Mouse (Mus musculus) lung, postnatal 0 days (tissue): ENCODE measurements around the gene Alox5. TPM values are rescaled to one million over a fixed set of nuclear protein-coding genes. Genes with fewer than 3 reads are reported as not detected.
A peak's percentile ranks its signal among the peaks of the same experiment; 100 is the strongest.

ENCODE experiments used
- ATAC-seq: fragments of 200-750 bp; cut with Nextera tagmentation; 2 replicates; pipeline ENCODE4 v1.8.0; 2017; ENCODE audit warnings: moderate library complexity
- DNase-seq: peaks from one replicate; pipeline ENCODE4 v3.0.0-alpha.2; 2016; ENCODE audit warnings: low spot score
- H3K27ac ChIP-seq: fragments of 300-500 bp; sonication (generic); 2 replicates; pipeline ENCODE4 v1.5.1; 2014; ENCODE audit warnings: antibody characterized with exemption, mild to moderate bottlenecking, low read length, mixed read lengths
- H3K27me3 ChIP-seq: fragments of 300-500 bp; sonication (generic); replicated peaks from 2 replicates; pipeline ENCODE4 v1.6.1; 2014; ENCODE audit warnings: low read length, mixed read lengths; ENCODE audit not compliant: insufficient read depth
- H3K36me3 ChIP-seq: fragments of 300-500 bp; sonication (generic); 2 replicates; pipeline ENCODE4 v1.6.1; 2014; ENCODE audit warnings: low read length, mixed read lengths; ENCODE audit not compliant: insufficient read depth
- H3K4me1 ChIP-seq: fragments of 300-500 bp; sonication (generic); 2 replicates; pipeline ENCODE4 v1.6.1; 2014; ENCODE audit warnings: antibody characterized with exemption, low read depth, low read length, mixed read lengths; ENCODE audit not compliant: insufficient read depth
- H3K4me2 ChIP-seq: fragments of 300-500 bp; sonication (generic); replicated peaks from 2 replicates; pipeline ENCODE4 v1.6.1; 2014; ENCODE audit warnings: low read depth, mild to moderate bottlenecking, low read length, moderate library complexity, mixed read lengths
- H3K4me3 ChIP-seq: fragments of 300-500 bp; sonication (generic); 2 replicates; pipeline ENCODE4 v1.5.1; 2014; ENCODE audit warnings: low read depth, low read length
- H3K9ac ChIP-seq: fragments of 300-500 bp; sonication (generic); replicated peaks from 2 replicates; pipeline ENCODE4 v1.6.1; 2014; ENCODE audit warnings: low read depth, mild to moderate bottlenecking
- H3K9me3 ChIP-seq: fragments of 300-500 bp; sonication (generic); 2 replicates; pipeline ENCODE4 v1.6.1; 2016; ENCODE audit warnings: low read length, mixed read lengths
- CTCF ChIP-seq: IDR thresholded peaks from 2 replicates; pipeline ENCODE4 v1.5.1; 2016; ENCODE audit warnings: antibody characterized with exemption, mild to moderate bottlenecking
- EP300 ChIP-seq: IDR thresholded peaks from 2 replicates; pipeline ENCODE4 v1.6.1; 2016; ENCODE audit warnings: antibody characterized with exemption, mild to moderate bottlenecking, control low read depth
- WGBS: fragments of 180-500 bp; shearing (Covaris S2); extraction: QIAGEN DNeasy Blood & Tissue Kit; methylation state at CpG from one replicate; pipeline ENCODE4 v1.1.7; 2014; 5-methylcytosine and 5-hydroxymethylcytosine counted together
- polyA plus RNA-seq: library from polyadenylated mRNA; unstranded; fragments of >200 nt; fragmentation: Nextera tagmentation; extraction: Ambion mirVana; gene quantifications from 2 replicates; pipeline ENCODE4 v1.2.1, GENCODE M21; 2015

Gene Alox5
- polyA plus RNA-seq, 1 experiment from 2014 or later: 3.1 TPM

GRCm38 (mm10) chr6:116440447-116440846 is 20.5 kb downstream of the Alox5 start:
- Histone ChIP-seq H3K4me1 (no peaks in the 10 kb centered on the region), H3K4me3 (no peak overlapping the region), H3K9me3 (no peaks in the 10 kb centered on the region), H3K27ac (no peak overlapping the region), H3K36me3 (no peaks in the 10 kb centered on the region), H3K27me3 (no peaks in the 10 kb centered on the region), H3K9ac (no peak overlapping the region), H3K4me2 (no peak overlapping the region)
- 60% methylated on average over 4 of the region's 4 CpGs for WGBS
- DNase-seq (no peak), ATAC-seq (no peak)
- no peak for TF ChIP-seq EP300
- TF ChIP-seq CTCF: no peak

GRCm38 (mm10) chr6:116439531-116439930 is 21.4 kb downstream of the Alox5 start:
- no peak for ATAC-seq
- TF ChIP-seq CTCF (no peak), EP300 (no peak)
- 83% methylated on average over 6 of the region's 6 CpGs for WGBS

GRCm38 (mm10) chr6:116438864-116439263 is 22.1 kb downstream of the Alox5 start:
- TF ChIP-seq CTCF: no peak
- no peak for TF ChIP-seq EP300
- H3K4me2 ChIP-seq: no peak overlapping the region
- WGBS: 67% methylated on average over 6 of the region's 6 CpGs
- DNase-seq: no peak
- H3K9ac ChIP-seq: no peak overlapping the region
- H3K4me3 ChIP-seq: no peak overlapping the region
- no peaks in the 10 kb centered on the region for H3K27me3 ChIP-seq
- no peak for ATAC-seq
- H3K4me1 ChIP-seq: no peaks in the 10 kb centered on the region
- H3K9me3 ChIP-seq: no peaks in the 10 kb centered on the region
- no peak overlapping the region for H3K27ac ChIP-seq
- H3K36me3 ChIP-seq: no peaks in the 10 kb centered on the region

More at GRCm38 (mm10) chr6:116439531-116439930, 21.4 kb downstream of the Alox5 start:
- DNase-seq: no peak
- H3K36me3 ChIP-seq: no peaks in the 10 kb centered on the region
- no peak overlapping the region for H3K9ac ChIP-seq
- no peaks in the 10 kb centered on the region for H3K27me3 ChIP-seq
- no peaks in the 10 kb centered on the region for H3K9me3 ChIP-seq
- H3K4me2 ChIP-seq: no peak overlapping the region
- no peak overlapping the region for H3K4me3 ChIP-seq
- H3K27ac ChIP-seq: no peak overlapping the region
- no peaks in the 10 kb centered on the region for H3K4me1 ChIP-seq

GRCm38 (mm10) chr6:116428282-116428681 is 32.7 kb downstream of the Alox5 start:
- Histone ChIP-seq H3K4me1 (no peaks in the 10 kb centered on the region), H3K27me3 (no peaks in the 10 kb centered on the region), H3K9me3 (no peaks in the 10 kb centered on the region), H3K9ac (no peak overlapping the region), H3K36me3 (no peaks in the 10 kb centered on the region), H3K27ac (no peak overlapping the region), H3K4me3 (no peak overlapping the region), H3K4me2 (no peak overlapping the region)
- ATAC-seq (no peak), DNase-seq (no peak)
- WGBS: 61% methylated on average over 5 of the region's 5 CpGs
- TF ChIP-seq EP300 (no peak), CTCF (peak; percentile 58)

- H3K9ac ChIP-seq: no peak overlapping the region
- H3K4me2 ChIP-seq: no peak overlapping the region
Observed at GRCm38 (mm10) chr6:116427552-116427951, 33.4 kb downstream of the Alox5 start.

GRCm38 (mm10) chr6:116423664-116424063 is 37.3 kb downstream of the Alox5 start:
- peak; percentile 28 for DNase-seq
- no peak for ATAC-seq
- Histone ChIP-seq H3K4me2 (no peak overlapping the region), H3K4me3 (no peak overlapping the region), H3K9me3 (no peaks in the 10 kb centered on the region), H3K4me1 (no peaks in the 10 kb centered on the region), H3K27me3 (no peaks in the 10 kb centered on the region), H3K27ac (no peak overlapping the region), H3K9ac (no peak overlapping the region), H3K36me3 (no peaks in the 10 kb centered on the region)
- 40% methylated on average over 2 of the region's 2 CpGs for WGBS
- TF ChIP-seq EP300 (no peak), CTCF (peak; percentile 65)

More at GRCm38 (mm10) chr6:116427552-116427951, 33.4 kb downstream of the Alox5 start:
- H3K27ac ChIP-seq: no peak overlapping the region
- H3K36me3 ChIP-seq: no peaks in the 10 kb centered on the region
- no peak for ATAC-seq
- 76% methylated on average over 3 of the region's 3 CpGs for WGBS
- no peak overlapping the region for H3K4me3 ChIP-seq
- no peak for DNase-seq
- no peaks in the 10 kb centered on the region for H3K9me3 ChIP-seq
- TF ChIP-seq CTCF: no peak
- no peak for TF ChIP-seq EP300
- no peaks in the 10 kb centered on the region for H3K27me3 ChIP-seq
- no peaks in the 10 kb centered on the region for H3K4me1 ChIP-seq

- TF ChIP-seq CTCF: no peak
- TF ChIP-seq EP300: no peak
- Histone ChIP-seq H3K4me2 (no peak overlapping the region), H3K27ac (no peak overlapping the region), H3K36me3 (no peaks in the 10 kb centered on the region), H3K27me3 (no peaks in the 10 kb centered on the region), H3K9me3 (no peaks in the 10 kb centered on the region), H3K4me1 (no peaks in the 10 kb centered on the region), H3K4me3 (no peak overlapping the region), H3K9ac (no peak overlapping the region)
- 82% methylated on average over 7 of the region's 7 CpGs for WGBS
- ATAC-seq (no peak), DNase-seq (no peak)
Observed at GRCm38 (mm10) chr6:116422991-116423390, 38.0 kb downstream of the Alox5 start.
